Mouse (Mus musculus): ENCODE data around the gene Gadd45g. TPM values are rescaled to one million over a fixed set of nuclear protein-coding genes. Genes with fewer than 3 reads are reported as not detected.

The Gadd45g gene
- polyA plus RNA-seq, 1 experiment from 2014 or later = 57.1 TPM

DNA sequence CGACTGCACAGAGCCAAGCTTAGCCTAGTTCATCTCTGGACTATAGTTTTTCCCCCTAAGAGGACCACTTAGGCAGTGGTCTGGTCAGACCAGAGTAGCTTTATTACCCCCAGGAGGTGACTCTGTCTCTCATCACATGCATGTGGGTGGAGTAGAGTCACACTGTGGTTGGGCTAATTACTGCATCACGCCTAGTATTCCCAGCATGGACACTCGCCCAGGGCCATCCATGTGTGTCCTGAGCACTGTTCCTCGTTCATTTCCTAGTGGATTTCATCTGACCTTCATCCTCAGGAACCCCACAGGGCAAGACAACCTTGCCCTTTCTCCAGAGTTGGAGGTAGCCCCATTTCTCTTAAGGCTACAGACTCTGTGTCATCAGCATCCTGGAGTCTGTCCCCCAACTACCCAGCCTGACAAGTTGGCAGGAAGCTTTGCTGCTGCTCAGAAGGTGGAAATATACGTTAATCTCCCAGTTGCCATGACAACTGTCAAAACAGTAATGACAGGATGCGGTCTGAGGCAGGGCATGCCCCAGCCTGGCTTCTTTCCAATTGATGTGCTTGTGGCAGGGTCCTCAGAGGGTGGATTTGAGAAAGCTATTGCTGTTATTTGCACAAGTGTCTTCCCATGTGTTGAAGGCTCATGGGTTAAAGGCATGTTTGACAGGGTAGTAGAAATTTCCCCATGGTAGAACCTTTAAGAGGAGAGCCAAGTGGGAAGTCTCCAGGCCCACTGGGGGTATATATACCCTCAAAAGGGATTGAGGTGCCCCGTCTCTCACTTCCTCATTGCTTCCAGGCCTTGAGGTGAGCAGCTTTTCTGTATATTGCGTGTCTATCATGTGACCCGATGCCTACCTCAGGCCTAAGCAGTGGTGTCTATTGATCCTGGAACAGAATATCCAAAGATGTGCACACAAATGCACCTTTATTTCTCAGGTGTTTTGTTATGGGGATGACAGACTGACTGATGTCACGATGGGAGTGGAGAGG is 32.6 kb upstream of the Gadd45g start:
- no peaks in the 10 kb centered on the region for H3K36me3 ChIP-seq (replicated peaks; ENCODE audit: control insufficient read depth, insufficient read depth, low read depth, low read length)
- no peaks in the 10 kb centered on the region for H3K9me3 ChIP-seq (replicated peaks; ENCODE audit: control insufficient read depth, low read length)
- H3K4me3 ChIP-seq (ENCODE audit: low read depth, low read length) = no peak overlapping the region
- no peaks in the 10 kb centered on the region for H3K4me1 ChIP-seq (ENCODE audit: control insufficient read depth, insufficient read depth, low read length)
- no peak overlapping the region for H3K4me2 ChIP-seq (ENCODE audit: low read depth, low read length)
- H3K9ac ChIP-seq (replicated peaks; ENCODE audit: low read length) = no peak overlapping the region
- 59% methylated on average over 10 of the region's 10 CpGs for WGBS
- no peak overlapping the region for H3K27ac ChIP-seq (replicated peaks; ENCODE audit: low read depth, low read length)
- peak; percentile 62 for DNase-seq (ENCODE audit: low spot score)
- no peaks in the 10 kb centered on the region for H3K27me3 ChIP-seq (ENCODE audit: control insufficient read depth, insufficient read depth, low read length)
- ATAC-seq (replicated peaks; ENCODE audit: insufficient number of reproducible peaks, low FRiP score, low TSS enrichment, low read depth) = no peak

DNA sequence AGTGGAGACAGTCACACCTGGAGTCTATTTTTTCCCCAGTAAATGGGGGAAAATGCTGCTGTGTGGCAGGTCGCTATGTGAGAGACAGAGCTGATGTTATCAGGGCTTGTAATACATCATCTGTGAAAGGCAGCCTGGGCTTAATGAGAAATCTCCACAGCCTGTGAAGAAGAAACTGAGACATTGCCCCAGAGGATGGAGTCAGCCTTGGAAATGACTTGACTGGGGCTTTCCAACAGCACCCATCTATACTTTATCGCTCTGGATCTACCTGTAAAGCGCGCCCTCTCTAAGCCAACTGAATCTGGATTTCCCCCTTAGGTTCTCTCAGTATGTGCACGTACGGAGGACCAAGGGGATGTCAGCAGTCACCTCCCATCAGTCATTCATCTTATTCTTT is 31.8 kb upstream of the Gadd45g start:
- ATAC-seq (replicated peaks; ENCODE audit: insufficient number of reproducible peaks, low FRiP score, low TSS enrichment, low read depth) (no peak), DNase-seq (ENCODE audit: low spot score) (no peak)
- no peaks in the 10 kb centered on the region for H3K4me1 ChIP-seq (ENCODE audit: control insufficient read depth, insufficient read depth, low read length)
- no peak overlapping the region for H3K4me2 ChIP-seq (ENCODE audit: low read depth, low read length)
- no peaks in the 10 kb centered on the region for H3K36me3 ChIP-seq (replicated peaks; ENCODE audit: control insufficient read depth, insufficient read depth, low read depth, low read length)
- no peak overlapping the region for H3K27ac ChIP-seq (replicated peaks; ENCODE audit: low read depth, low read length)
- H3K4me3 ChIP-seq (ENCODE audit: low read depth, low read length) = no peak overlapping the region
- no peak overlapping the region for H3K9ac ChIP-seq (replicated peaks; ENCODE audit: low read length)
- H3K9me3 ChIP-seq (replicated peaks; ENCODE audit: control insufficient read depth, low read length) = no peaks in the 10 kb centered on the region
- 85% methylated on average over 6 of the region's 6 CpGs for WGBS
- no peaks in the 10 kb centered on the region for H3K27me3 ChIP-seq (ENCODE audit: control insufficient read depth, insufficient read depth, low read length)

DNA sequence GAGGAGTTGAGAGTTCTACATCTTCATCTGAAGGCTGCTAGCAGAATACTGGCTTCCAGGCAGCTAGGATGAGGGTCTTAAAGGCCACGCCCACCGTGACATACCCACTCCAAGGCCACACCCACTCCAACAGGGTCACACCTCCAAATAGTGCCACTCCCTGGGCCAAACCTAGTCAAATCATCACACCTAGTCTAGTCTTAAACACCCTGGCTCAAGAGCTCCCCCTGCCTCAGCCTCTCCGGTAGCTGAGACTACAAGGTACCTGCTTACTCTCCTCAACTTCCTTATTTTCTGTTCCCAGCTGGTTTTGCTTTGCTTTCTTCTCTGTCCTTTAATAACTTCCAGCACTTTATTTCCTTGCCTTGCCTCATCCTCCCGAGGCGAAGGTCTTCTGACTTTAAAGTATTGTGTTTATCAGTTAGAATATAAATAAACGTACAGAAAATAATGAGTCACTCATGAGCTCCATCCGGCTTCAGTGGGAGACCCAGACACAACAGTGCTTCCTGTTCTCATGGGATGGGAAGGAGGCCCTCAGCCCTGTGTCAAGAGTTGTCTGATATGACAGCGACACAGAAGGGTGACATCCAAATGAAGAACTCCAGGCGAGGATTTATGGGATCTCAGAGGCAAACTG is 30.5 kb upstream of the Gadd45g start:
- Histone ChIP-seq H3K9ac (replicated peaks; ENCODE audit: low read length) (no peak overlapping the region), H3K9me3 (replicated peaks; ENCODE audit: control insufficient read depth, low read length) (no peaks in the 10 kb centered on the region), H3K4me2 (ENCODE audit: low read depth, low read length) (no peak overlapping the region), H3K36me3 (replicated peaks; ENCODE audit: control insufficient read depth, insufficient read depth, low read depth, low read length) (no peaks in the 10 kb centered on the region), H3K4me3 (ENCODE audit: low read depth, low read length) (no peak overlapping the region), H3K27ac (replicated peaks; ENCODE audit: low read depth, low read length) (no peak overlapping the region), H3K27me3 (ENCODE audit: control insufficient read depth, insufficient read depth, low read length) (no peaks in the 10 kb centered on the region), H3K4me1 (ENCODE audit: control insufficient read depth, insufficient read depth, low read length) (no peaks in the 10 kb centered on the region)
- WGBS = 73% methylated on average over 9 of the region's 9 CpGs
- DNase-seq (ENCODE audit: low spot score) = no peak
- ATAC-seq (replicated peaks; ENCODE audit: insufficient number of reproducible peaks, low FRiP score, low TSS enrichment, low read depth) = no peak

DNA sequence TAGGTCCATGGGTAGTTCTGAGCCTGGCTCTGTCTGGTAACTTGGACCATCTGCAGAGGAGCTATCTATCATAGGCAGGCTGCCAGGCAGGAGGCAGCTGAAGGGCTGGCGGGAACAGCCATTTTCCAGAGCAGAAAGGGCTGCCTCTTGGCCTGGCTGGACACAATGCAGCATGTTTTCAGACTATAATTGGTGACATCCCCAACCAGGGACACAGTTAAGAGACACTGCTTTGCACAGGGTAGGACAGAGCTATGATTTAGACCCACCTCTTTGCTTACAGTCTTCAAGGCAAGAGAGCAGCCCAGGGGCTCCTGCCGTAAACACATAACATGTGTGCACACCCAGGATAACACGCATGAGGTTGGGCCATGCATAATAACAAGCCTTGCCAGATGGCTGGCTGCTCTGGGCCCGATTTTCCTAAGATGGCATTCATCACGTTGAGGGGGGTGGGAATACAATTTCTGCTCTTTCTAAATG is 29.9 kb upstream of the Gadd45g start:
- no peak for ATAC-seq (replicated peaks; ENCODE audit: insufficient number of reproducible peaks, low FRiP score, low TSS enrichment, low read depth)
- Histone ChIP-seq H3K4me2 (ENCODE audit: low read depth, low read length) (no peak overlapping the region), H3K9ac (replicated peaks; ENCODE audit: low read length) (no peak overlapping the region), H3K27ac (replicated peaks; ENCODE audit: low read depth, low read length) (no peak overlapping the region), H3K27me3 (ENCODE audit: control insufficient read depth, insufficient read depth, low read length) (no peaks in the 10 kb centered on the region), H3K9me3 (replicated peaks; ENCODE audit: control insufficient read depth, low read length) (no peaks in the 10 kb centered on the region), H3K4me3 (ENCODE audit: low read depth, low read length) (no peak overlapping the region), H3K4me1 (ENCODE audit: control insufficient read depth, insufficient read depth, low read length) (no peaks in the 10 kb centered on the region), H3K36me3 (replicated peaks; ENCODE audit: control insufficient read depth, insufficient read depth, low read depth, low read length) (no peaks in the 10 kb centered on the region)
- no peak for DNase-seq (ENCODE audit: low spot score)
- WGBS = 78% methylated on average over 5 of the region's 5 CpGs

DNA sequence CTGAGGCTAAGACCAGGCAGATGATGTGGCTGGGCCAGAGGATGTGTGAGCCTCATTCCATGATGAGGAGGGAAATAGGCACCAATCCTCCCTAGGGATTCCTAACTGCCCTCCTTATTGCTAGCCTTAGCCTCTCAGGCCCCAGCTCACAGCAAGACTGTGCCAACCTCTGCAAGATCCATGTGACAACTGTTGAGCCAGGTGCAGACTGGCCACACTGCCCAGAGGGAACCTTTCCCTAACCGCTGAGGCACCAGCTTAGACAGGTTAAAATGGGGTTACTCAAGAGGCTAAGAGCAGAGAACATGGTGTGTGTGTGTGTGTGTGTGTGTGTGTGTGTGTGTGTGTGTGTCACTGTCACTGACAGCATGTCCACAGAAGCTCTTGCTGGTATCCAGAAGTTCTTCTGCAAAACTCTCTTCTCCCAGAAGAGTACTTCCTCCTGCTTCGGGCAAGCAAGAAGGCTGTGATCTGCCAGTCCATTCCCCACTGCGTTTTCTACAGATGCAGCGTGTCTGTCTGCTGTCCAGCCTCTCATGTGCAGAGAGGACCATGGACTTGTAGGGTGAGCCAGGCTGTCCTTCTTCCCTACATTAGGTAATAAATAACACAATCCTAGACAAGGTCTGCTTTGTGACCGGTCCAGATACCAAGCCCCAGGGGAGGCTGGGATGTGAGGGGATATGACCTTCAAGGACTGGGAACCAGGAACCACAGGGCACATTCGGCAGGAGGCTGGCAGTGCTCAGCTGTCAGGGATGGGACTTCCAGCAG is 28.1 kb upstream of the Gadd45g start:
- DNase-seq (ENCODE audit: low spot score) (no peak), ATAC-seq (replicated peaks; ENCODE audit: insufficient number of reproducible peaks, low FRiP score, low TSS enrichment, low read depth) (no peak)

DNA sequence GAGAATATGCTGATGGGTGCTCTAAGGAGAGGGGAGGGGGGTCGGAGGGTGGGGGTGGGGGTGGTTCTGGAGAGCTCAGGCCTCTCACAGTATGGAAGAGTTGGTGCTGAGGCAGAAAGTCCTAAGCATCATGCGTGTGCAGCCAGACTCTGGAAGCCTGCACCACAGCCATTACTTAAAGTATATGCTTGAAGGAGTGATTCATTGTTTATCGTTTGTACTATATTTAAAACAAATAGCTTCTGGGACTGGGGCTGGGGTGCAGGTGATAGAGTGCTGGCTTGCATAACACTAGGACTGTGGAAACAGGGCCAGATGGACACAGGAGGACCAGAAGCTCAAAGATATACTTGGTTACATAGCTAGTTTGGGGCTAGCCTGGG is 27.5 kb upstream of the Gadd45g start:
- DNase-seq (ENCODE audit: low spot score) = no peak
- no peaks in the 10 kb centered on the region for H3K36me3 ChIP-seq (replicated peaks; ENCODE audit: control insufficient read depth, insufficient read depth, low read depth, low read length)

More for the DNA sequence above, 28.1 kb upstream of the Gadd45g start:
- 70% methylated on average over 6 of the region's 6 CpGs for WGBS
- no peaks in the 10 kb centered on the region for H3K4me1 ChIP-seq (ENCODE audit: control insufficient read depth, insufficient read depth, low read length)
- no peak overlapping the region for H3K27ac ChIP-seq (replicated peaks; ENCODE audit: low read depth, low read length)
- no peaks in the 10 kb centered on the region for H3K9me3 ChIP-seq (replicated peaks; ENCODE audit: control insufficient read depth, low read length)
- H3K27me3 ChIP-seq (ENCODE audit: control insufficient read depth, insufficient read depth, low read length) = no peaks in the 10 kb centered on the region
- no peak overlapping the region for H3K9ac ChIP-seq (replicated peaks; ENCODE audit: low read length)
- H3K4me2 ChIP-seq (ENCODE audit: low read depth, low read length) = no peak overlapping the region
- no peak overlapping the region for H3K4me3 ChIP-seq (ENCODE audit: low read depth, low read length)
- no peaks in the 10 kb centered on the region for H3K36me3 ChIP-seq (replicated peaks; ENCODE audit: control insufficient read depth, insufficient read depth, low read depth, low read length)

DNA sequence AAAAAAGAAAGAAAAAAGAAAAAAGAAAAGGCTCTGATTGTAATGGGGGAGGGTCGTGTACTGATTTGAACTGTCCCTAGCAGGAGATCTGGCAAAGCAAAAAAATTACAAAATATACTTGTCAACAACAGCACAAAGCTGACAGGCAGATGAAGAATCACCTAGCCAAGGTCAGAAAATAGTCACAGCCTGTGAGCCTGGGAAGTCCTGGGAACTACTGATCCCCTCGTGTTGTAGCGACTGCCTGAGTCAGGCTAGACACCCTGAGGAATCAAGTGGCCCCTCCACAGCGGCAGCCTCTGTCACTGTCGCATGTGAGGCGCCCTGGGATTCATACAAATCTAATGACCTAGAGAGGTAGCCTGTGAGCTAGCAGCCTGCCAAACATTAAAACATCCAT is 27.1 kb upstream of the Gadd45g start:
- no peak for DNase-seq (ENCODE audit: low spot score)
- H3K27me3 ChIP-seq (ENCODE audit: control insufficient read depth, insufficient read depth, low read length) = no peaks in the 10 kb centered on the region
- no peak overlapping the region for H3K27ac ChIP-seq (replicated peaks; ENCODE audit: low read depth, low read length)
- H3K9me3 ChIP-seq (replicated peaks; ENCODE audit: control insufficient read depth, low read length) = no peaks in the 10 kb centered on the region
- 75% methylated on average over 6 of the region's 6 CpGs for WGBS
- H3K4me1 ChIP-seq (ENCODE audit: control insufficient read depth, insufficient read depth, low read length) = peaks cover 2% of the 10 kb centered on the region
- H3K36me3 ChIP-seq (replicated peaks; ENCODE audit: control insufficient read depth, insufficient read depth, low read depth, low read length) = no peaks in the 10 kb centered on the region
- H3K4me3 ChIP-seq (ENCODE audit: low read depth, low read length) = no peak overlapping the region
- H3K9ac ChIP-seq (replicated peaks; ENCODE audit: low read length) = no peak overlapping the region
- ATAC-seq (replicated peaks; ENCODE audit: insufficient number of reproducible peaks, low FRiP score, low TSS enrichment, low read depth) = no peak
- no peak overlapping the region for H3K4me2 ChIP-seq (ENCODE audit: low read depth, low read length)

More for the DNA sequence above, 27.5 kb upstream of the Gadd45g start:
- H3K4me1 ChIP-seq (ENCODE audit: control insufficient read depth, insufficient read depth, low read length) = no peaks in the 10 kb centered on the region
- H3K27ac ChIP-seq (replicated peaks; ENCODE audit: low read depth, low read length) = no peak overlapping the region
- no peaks in the 10 kb centered on the region for H3K9me3 ChIP-seq (replicated peaks; ENCODE audit: control insufficient read depth, low read length)
- ATAC-seq (replicated peaks; ENCODE audit: insufficient number of reproducible peaks, low FRiP score, low TSS enrichment, low read depth) = no peak
- no peaks in the 10 kb centered on the region for H3K27me3 ChIP-seq (ENCODE audit: control insufficient read depth, insufficient read depth, low read length)
- no peak overlapping the region for H3K4me2 ChIP-seq (ENCODE audit: low read depth, low read length)
- no peak overlapping the region for H3K9ac ChIP-seq (replicated peaks; ENCODE audit: low read length)
- 63% methylated on average over 3 of the region's 3 CpGs for WGBS
- H3K4me3 ChIP-seq (ENCODE audit: low read depth, low read length) = no peak overlapping the region

All from embryonic facial prominence, embryonic 11.5 days (tissue).